18 mouse cellular contexts compared by ENCODE assay signal in genomic region chr5:100488231-100488630, GRCm38 (mm10). TPM values are rescaled to one million over a fixed set of nuclear protein-coding genes. Genes with fewer than 3 reads are reported as not detected.
DNase-seq lines count a peak whose midpoint lies in the region.
"Had no signal": no experiment of that assay in that cellular context is flagged by ENCODE, and none has a peak within 500 bp of the region (broad histone marks: within the 10 kb centered on the region; RNA-seq: fewer than 3 reads in every experiment).

No protein-coding gene starts in this region.

- peak; percentile 25 for DNase-seq in heart, adult 11 months
- no peak for DNase-seq in heart, adult 8-10 months (ENCODE audit: low spot score)
- DNase-seq in NIH3T3 (ENCODE audit: low read depth) (peak; percentile 55), adipocyte (ENCODE audit: low spot score) (peak; percentile 66)
- DNase-seq in ovary, adult 18-20 months (ENCODE audit: low spot score): no peak
- DNase-seq in spleen, adult 18-20 months: no peak
- DNase-seq: adrenal gland, adult 2 months; adrenal gland, adult 8-10 months; adrenal gland, postnatal 10 days; adrenal gland, postnatal 14 days; adrenal gland, postnatal 25 days; adrenal gland, postnatal 36 days; B cell, adult 2 months; cerebellum, adult 11 months; cerebellum, adult 11-12 months; cerebellum, adult 18-20 months; cerebellum, adult 2 months; cerebellum, adult 8-10 months had no signal

RNA-seq across cellular contexts. Expression of gene Lin54, which starts 12.2 kb away (rescaled TPM):
- total RNA-seq in heart, adult 8-10 months (2022): 10 to 100 TPM in 1 of 4 experiments, 1 to 10 TPM in 3; 7.3 to 10.3 (median 7.6) TPM

RNA-seq across cellular contexts. Expression of gene Cops4, which starts 29.9 kb away (rescaled TPM):
- total RNA-seq in heart, adult 8-10 months (2022): 10 to 100 TPM; 82.5 to 94.0 (median 93.0) TPM

Comparison
In these comparisons a context has a peak if more than half of its experiments do, and no peak if none do; other contexts are left out.
1. DNase-seq: peak in heart, adult 11 months (single experiment), NIH3T3 (single experiment) and adipocyte (single experiment); none in heart, adult 8-10 months (single experiment), ovary, adult 18-20 months (single experiment) and spleen, adult 18-20 months (0 of 2).